9 mouse cellular contexts compared by ENCODE assay signal in the genomic region with DNA sequence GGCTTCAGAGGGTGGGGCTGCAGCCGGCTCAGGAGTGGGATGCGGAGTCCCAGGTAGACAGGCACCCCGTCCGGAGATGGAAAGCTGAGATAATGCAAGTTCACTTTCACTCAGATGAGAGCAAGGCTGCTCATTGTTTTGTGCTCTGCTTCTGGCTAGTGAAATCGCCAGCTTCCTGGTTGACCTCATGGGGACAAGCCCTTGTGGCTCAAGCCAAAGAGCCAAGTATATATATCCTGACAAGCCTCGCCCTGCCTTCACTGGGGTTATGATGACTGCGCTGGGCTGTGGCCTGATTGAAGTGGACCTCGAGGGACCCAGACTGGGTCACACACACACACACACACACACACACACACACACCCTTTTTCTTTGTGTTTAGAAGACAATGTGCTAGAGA. TPM values are rescaled to one million over a fixed set of nuclear protein-coding genes. Genes with fewer than 3 reads are reported as not detected.
A peak's percentile ranks its signal among the peaks of the same experiment; 100 is the strongest.
DNase-seq lines count a peak whose midpoint lies in the region; ATAC-seq and TF ChIP-seq lines count a peak whose summit lies in the region.
"Had no signal": no experiment of that assay in that cellular context is flagged by ENCODE, and none has a peak within 500 bp of the region (broad histone marks: within the 10 kb centered on the region; RNA-seq: fewer than 3 reads in every experiment).

No protein-coding gene starts in this region.

- H3K27me3 ChIP-seq in hindbrain, postnatal 0 days (ENCODE audit: insufficient read depth, low read length), result no peaks in the 10 kb centered on the region

- H3K9me3 ChIP-seq in ES-E14 (ENCODE audit: control insufficient read depth, insufficient read depth, low read depth, low read length), result no peaks in the 10 kb centered on the region
- no peaks in the 10 kb centered on the region for H3K9me3 ChIP-seq in hindbrain, postnatal 0 days (ENCODE audit: low read length)

- TF ChIP-seq CTCF in hindbrain, postnatal 0 days (IDR thresholded peaks at IDR 0.05; ENCODE audit: low read depth), result no peak

- H3K27ac ChIP-seq in ES-E14 (ENCODE audit: insufficient read depth, low read depth, low read length, poor library complexity, severe bottlenecking), result 0 out of 2 replicates have a peak overlapping the region, but pooled peaks have one; percentile 9
- H3K27ac ChIP-seq in hindbrain, postnatal 0 days, result 0 out of 2 replicates have a peak overlapping the region, but pooled peaks have one; percentile 36

- ATAC-seq in hindbrain, postnatal 0 days, result no peak

- no peak overlapping the region for H3K4me2 ChIP-seq in hindbrain, postnatal 0 days (ENCODE audit: low read depth, low read length)

- peaks cover 10% of the 10 kb centered on the region for H3K36me3 ChIP-seq in ES-E14 (ENCODE audit: control insufficient read depth, insufficient read depth, low read length, poor library complexity, severe bottlenecking)
- H3K36me3 ChIP-seq in hindbrain, postnatal 0 days (ENCODE audit: insufficient read depth, low read length), result peaks cover 6% of the 10 kb centered on the region; the same call in 1 of the 2 replicates

- no peak overlapping the region for H3K4me3 ChIP-seq in ES-E14 (ENCODE audit: insufficient read depth in 1 of 2, low read depth in 1 of 2, low read length in 2 of 2, poor library complexity in 1 of 2, severe bottlenecking in 1 of 2)
- H3K4me3 ChIP-seq in hindbrain, postnatal 0 days (ENCODE audit: low read length), result no peak overlapping the region

- in situ Hi-C loops in ES-E14 (cut with MboI; ENCODE audit: low sequenced_read_pairs in 2 of 2, unreplicated experiment in 2 of 2), result no loop called here

- H3K4me1 ChIP-seq in ES-E14 (ENCODE audit: control insufficient read depth in 2 of 2, insufficient read depth in 2 of 2, low read length in 2 of 2, poor library complexity in 1 of 2), result peaks cover 26 to 50% of the 10 kb centered on the region in 2 experiments
- peaks cover 31% of the 10 kb centered on the region for H3K4me1 ChIP-seq in hindbrain, postnatal 0 days (ENCODE audit: insufficient read depth, low read length)

- H3K9ac ChIP-seq in ES-E14 (ENCODE audit: insufficient read depth, low read depth, low read length, poor library complexity, severe bottlenecking), result no peak overlapping the region
- H3K9ac ChIP-seq in hindbrain, postnatal 0 days (replicated peaks; ENCODE audit: low read length), result no peak overlapping the region

- WGBS in hindbrain, postnatal 0 days, result 72% methylated on average over 8 of the region's 8 CpGs

- peak; percentile 62 to 70 for DNase-seq in kidney, postnatal 36 days
- DNase-seq in kidney, postnatal 4 days, result no peak
- DNase-seq in ES-E14 (ENCODE audit: low read depth, low spot score), result no peak
- peak; percentile 41 to 61 for DNase-seq in gastrocnemius, adult 8-10 months (ENCODE audit: low spot score in 2 of 2)
- no peak for DNase-seq in hindbrain, postnatal 0 days (ENCODE audit: low spot score)
- no peak for DNase-seq in right cerebral cortex, adult 18-20 months
- DNase-seq in urinary bladder, postnatal 14 days (ENCODE audit: low spot score), result no peak
- no peak for DNase-seq in spleen, adult 12 weeks (ENCODE audit: low spot score)
- DNase-seq: thymus, postnatal 36 days had no signal

TF ChIP-seq in ES-E14, 5 proteins besides CTCF, POLR2A, EP300 and RAD21:
- TF ChIP-seq MAFK (IDR thresholded peaks at IDR 0.05; ENCODE audit: insufficient read depth, low read depth, low read length) (no peak), CHD2 (IDR thresholded peaks at IDR 0.05; ENCODE audit: low read depth, low read length) (no peak), HCFC1 (IDR thresholded peaks at IDR 0.05; ENCODE audit: borderline replicate concordance, insufficient read depth, low read length) (no peak), ZNF384 (IDR thresholded peaks at IDR 0.05; ENCODE audit: low read depth, low read length) (no peak), ZC3H11A (IDR thresholded peaks at IDR 0.05; ENCODE audit: borderline replicate concordance, low read depth, low read length) (no peak)
TF ChIP-seq in ES-E14: peak in this region for 0.

RNA-seq across cellular contexts. Expression of gene Slc6a6, which starts 31.2 kb away (rescaled TPM):
- total RNA-seq in ES-E14 (2012; rRNA removed), result 150 and 231 TPM in 2 replicates
- 10 to 100 TPM; 66.0 to 81.7 (median 77.6) TPM for total RNA-seq in gastrocnemius, adult 8-10 months (2022)
- 78.2 and 85.6 TPM in 2 replicates for total RNA-seq in hindbrain, postnatal 0 days (2014; rRNA removed)
- 116 and 119 TPM in 2 replicates for polyA plus RNA-seq in hindbrain, postnatal 0 days (2015; fragmentation: Nextera tagmentation; extraction: Ambion mirVana)

Comparison
In these comparisons a context has a peak if more than half of its experiments do, and no peak if none do; other contexts are left out.
1. DNase-seq: peak in kidney, postnatal 36 days (2 of 2) and gastrocnemius, adult 8-10 months (2 of 2); none in kidney, postnatal 4 days (0 of 2), ES-E14 (single experiment), hindbrain, postnatal 0 days (single experiment), right cerebral cortex, adult 18-20 months (single experiment), urinary bladder, postnatal 14 days (single experiment) and spleen, adult 12 weeks (single experiment).